Mouse (Mus musculus): ENCODE results near the gene Olfr525. TPM values are rescaled to one million over a fixed set of nuclear protein-coding genes. Genes with fewer than 3 reads are reported as not detected.

The Olfr525 gene
- polyA plus RNA-seq (2014; fragmentation: Nextera tagmentation; extraction: Ambion mirVana): not detected in 2 replicates

DNA sequence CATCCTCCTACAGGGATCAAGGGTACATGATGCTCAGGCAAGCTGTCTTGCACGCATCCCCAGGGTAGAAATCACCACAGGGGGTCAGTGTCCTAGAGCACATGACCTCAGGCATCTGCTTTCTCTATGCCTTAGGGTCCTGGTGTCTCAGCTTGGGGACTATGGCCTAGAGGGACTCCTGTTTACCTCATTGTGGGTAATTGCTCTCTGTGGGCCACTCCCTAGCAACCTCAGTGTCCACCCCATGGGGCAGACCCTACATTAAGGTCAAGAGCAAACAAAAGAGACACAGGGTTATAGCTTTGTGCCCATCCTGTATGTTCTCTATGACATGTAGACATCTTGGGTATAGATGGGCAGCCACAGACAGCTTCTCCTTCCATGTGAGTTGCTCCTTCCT, at the start of gene Olfr525:
TSS of gene Olfr525 (plus strand) at position 301 of the 400 bp plus-strand sequence.
- Histone ChIP-seq H3K27me3 (replicated peaks; ENCODE audit: control insufficient read depth, insufficient read depth, low read length) (no peaks in the 10 kb centered on the region), H3K4me2 (no peak within 1 kb of the TSS), H3K36me3 (ENCODE audit: control insufficient read depth, insufficient read depth, low read length) (no peaks in the 10 kb centered on the region), H3K4me3 (ENCODE audit: low read depth, low read length) (no peak within 1 kb of the TSS), H3K27ac (ENCODE audit: low read depth, low read length) (no peak within 1 kb of the TSS), H3K9me3 (ENCODE audit: control insufficient read depth, low read length) (no peaks in the 10 kb centered on the region), H3K9ac (ENCODE audit: low read depth, low read length) (no peak within 1 kb of the TSS), H3K4me1 (replicated peaks; ENCODE audit: control insufficient read depth, insufficient read depth, low read length) (no peaks in the 10 kb centered on the region)
- 56% methylated on average over 1 of the region's 1 CpGs for WGBS
- ATAC-seq (replicated peaks; ENCODE audit: low FRiP score) (no peak), DNase-seq (ENCODE audit: low spot score) (no peak)

DNA sequence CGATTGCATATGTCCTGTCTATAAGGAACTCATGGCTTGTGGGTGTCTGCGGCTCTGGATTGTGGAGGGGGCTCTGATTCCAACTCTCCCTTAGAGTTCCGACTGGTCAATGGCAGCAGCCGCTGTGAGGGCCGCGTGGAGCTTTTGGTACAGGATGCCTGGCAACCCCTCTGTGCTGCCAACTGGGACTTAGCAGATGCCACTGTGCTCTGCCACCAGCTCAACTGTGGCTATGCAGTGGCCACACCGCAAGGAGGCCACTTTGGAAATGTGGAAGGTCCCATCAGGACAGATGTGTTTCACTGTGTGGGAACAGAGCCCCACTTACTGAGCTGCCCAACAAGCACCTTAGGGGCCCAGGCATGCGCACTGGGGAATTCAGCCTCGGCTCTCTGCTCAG, 24.9 kb upstream of the Olfr525 start:
- ATAC-seq (replicated peaks; ENCODE audit: low FRiP score) (no peak; the same call in 1 of the 2 replicates), DNase-seq (ENCODE audit: low spot score) (no peak)
- H3K27ac ChIP-seq (ENCODE audit: low read depth, low read length): no peak overlapping the region
- WGBS: 84% methylated on average over 9 of the region's 9 CpGs
- no peaks in the 10 kb centered on the region; the same call in 1 of the 2 replicates for H3K9me3 ChIP-seq (ENCODE audit: control insufficient read depth, low read length)
- H3K36me3 ChIP-seq (ENCODE audit: control insufficient read depth, insufficient read depth, low read length): no peaks in the 10 kb centered on the region
- H3K4me1 ChIP-seq (replicated peaks; ENCODE audit: control insufficient read depth, insufficient read depth, low read length): no peaks in the 10 kb centered on the region
- H3K4me3 ChIP-seq (ENCODE audit: low read depth, low read length): no peak overlapping the region
- H3K4me2 ChIP-seq: no peak overlapping the region
- H3K27me3 ChIP-seq (replicated peaks; ENCODE audit: control insufficient read depth, insufficient read depth, low read length): no peaks in the 10 kb centered on the region
- H3K9ac ChIP-seq (ENCODE audit: low read depth, low read length): no peak overlapping the region

DNA sequence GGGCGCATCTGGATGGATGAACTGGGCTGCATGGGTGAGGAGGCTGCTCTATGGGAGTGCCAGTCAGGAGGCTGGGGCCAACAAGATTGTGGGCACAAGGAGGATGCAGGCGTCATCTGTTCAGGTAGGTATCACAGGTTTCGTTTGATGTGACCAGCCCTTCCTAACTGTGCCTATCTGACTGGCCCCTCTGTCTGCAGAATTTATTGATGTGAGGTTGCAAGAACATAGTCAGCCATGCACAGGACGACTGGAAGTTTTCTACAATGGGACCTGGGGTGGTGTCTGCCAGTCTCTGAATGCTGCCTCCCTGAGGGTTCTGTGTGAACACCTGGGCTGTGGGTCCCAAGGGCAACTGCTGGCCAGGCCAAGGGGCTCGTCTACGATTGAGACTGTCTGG, 23.8 kb upstream of the Olfr525 start:
- H3K9me3 ChIP-seq (ENCODE audit: control insufficient read depth, low read length): no peaks in the 10 kb centered on the region; the same call in 1 of the 2 replicates
- no peaks in the 10 kb centered on the region for H3K4me1 ChIP-seq (replicated peaks; ENCODE audit: control insufficient read depth, insufficient read depth, low read length)
- H3K9ac ChIP-seq (ENCODE audit: low read depth, low read length): no peak overlapping the region
- no peak overlapping the region for H3K4me2 ChIP-seq
- 69% methylated on average over 6 of the region's 6 CpGs for WGBS
- no peak overlapping the region for H3K27ac ChIP-seq (ENCODE audit: low read depth, low read length)
- no peaks in the 10 kb centered on the region for H3K27me3 ChIP-seq (replicated peaks; ENCODE audit: control insufficient read depth, insufficient read depth, low read length)
- ATAC-seq (replicated peaks; ENCODE audit: low FRiP score) (no peak), DNase-seq (ENCODE audit: low spot score) (no peak)
- H3K4me3 ChIP-seq (ENCODE audit: low read depth, low read length): no peak overlapping the region
- H3K36me3 ChIP-seq (ENCODE audit: control insufficient read depth, insufficient read depth, low read length): no peaks in the 10 kb centered on the region

DNA sequence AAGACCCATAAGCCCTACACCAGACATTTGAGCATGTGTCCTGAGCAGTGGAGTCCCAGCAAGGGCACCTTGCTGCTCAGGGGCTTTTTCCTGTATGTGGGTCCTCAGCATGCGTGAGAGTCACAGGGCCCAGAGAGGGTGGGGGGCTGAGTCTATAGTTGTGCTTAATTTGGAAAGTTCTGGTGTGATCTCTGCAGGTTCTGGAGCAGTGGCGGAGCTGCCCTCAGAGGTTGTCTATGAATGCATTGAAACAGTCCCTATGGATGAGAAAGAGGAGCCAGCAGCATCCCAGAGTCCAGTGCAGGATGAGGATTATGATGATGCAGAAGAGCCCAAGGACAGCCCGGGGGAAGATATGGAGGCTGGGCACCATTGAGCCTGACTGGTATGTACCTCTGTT, 21.2 kb upstream of the Olfr525 start:
- 85% methylated on average over 3 of the region's 3 CpGs for WGBS
- ATAC-seq (replicated peaks; ENCODE audit: low FRiP score) (no peak), DNase-seq (ENCODE audit: low spot score) (no peak)
- Histone ChIP-seq H3K4me1 (replicated peaks; ENCODE audit: control insufficient read depth, insufficient read depth, low read length) (no peaks in the 10 kb centered on the region), H3K4me2 (no peak overlapping the region), H3K4me3 (ENCODE audit: low read depth, low read length) (no peak overlapping the region), H3K27ac (ENCODE audit: low read depth, low read length) (no peak overlapping the region), H3K36me3 (ENCODE audit: control insufficient read depth, insufficient read depth, low read length) (no peaks in the 10 kb centered on the region), H3K9me3 (ENCODE audit: control insufficient read depth, low read length) (no peaks in the 10 kb centered on the region; the same call in 1 of the 2 replicates), H3K9ac (ENCODE audit: low read depth, low read length) (no peak overlapping the region), H3K27me3 (replicated peaks; ENCODE audit: control insufficient read depth, insufficient read depth, low read length) (no peaks in the 10 kb centered on the region)

DNA sequence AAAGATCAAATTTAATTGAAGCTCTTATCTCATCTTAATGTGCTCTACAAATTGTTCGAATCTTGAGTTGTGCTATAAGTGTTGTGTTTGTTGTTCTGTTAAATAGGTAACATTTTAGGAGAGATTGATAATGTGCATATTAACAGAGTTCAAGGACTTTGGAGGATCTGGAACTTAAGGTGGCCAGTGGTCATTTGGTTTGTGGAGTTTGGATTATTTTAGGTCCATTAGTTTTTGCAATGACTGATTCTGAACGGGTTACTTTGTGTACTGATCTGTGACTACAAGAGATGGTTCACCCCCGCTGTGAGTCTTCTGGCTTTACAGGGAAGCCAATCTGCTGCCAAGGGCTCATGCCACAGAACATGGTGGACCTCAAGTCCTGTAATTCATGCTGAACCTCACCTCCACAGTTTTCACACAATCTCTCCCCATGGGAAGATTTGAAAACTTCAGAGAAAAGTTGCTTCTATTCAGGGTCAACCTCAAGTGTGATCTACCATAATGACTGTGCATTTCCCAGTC, 735 bp upstream of the Olfr525 start:
- no peak for ATAC-seq (replicated peaks; ENCODE audit: low FRiP score)
- no peak overlapping the region for H3K27ac ChIP-seq (ENCODE audit: low read depth, low read length)
- no peaks in the 10 kb centered on the region for H3K4me1 ChIP-seq (replicated peaks; ENCODE audit: control insufficient read depth, insufficient read depth, low read length)
- H3K9ac ChIP-seq (ENCODE audit: low read depth, low read length): no peak overlapping the region
- no peaks in the 10 kb centered on the region for H3K9me3 ChIP-seq (ENCODE audit: control insufficient read depth, low read length)
- H3K27me3 ChIP-seq (replicated peaks; ENCODE audit: control insufficient read depth, insufficient read depth, low read length): no peaks in the 10 kb centered on the region
- DNase-seq (ENCODE audit: low spot score): no peak
- 78% methylated on average over 3 of the region's 3 CpGs for WGBS
- H3K4me3 ChIP-seq (ENCODE audit: low read depth, low read length): no peak overlapping the region
- H3K36me3 ChIP-seq (ENCODE audit: control insufficient read depth, insufficient read depth, low read length): no peaks in the 10 kb centered on the region
- no peak overlapping the region for H3K4me2 ChIP-seq

DNA sequence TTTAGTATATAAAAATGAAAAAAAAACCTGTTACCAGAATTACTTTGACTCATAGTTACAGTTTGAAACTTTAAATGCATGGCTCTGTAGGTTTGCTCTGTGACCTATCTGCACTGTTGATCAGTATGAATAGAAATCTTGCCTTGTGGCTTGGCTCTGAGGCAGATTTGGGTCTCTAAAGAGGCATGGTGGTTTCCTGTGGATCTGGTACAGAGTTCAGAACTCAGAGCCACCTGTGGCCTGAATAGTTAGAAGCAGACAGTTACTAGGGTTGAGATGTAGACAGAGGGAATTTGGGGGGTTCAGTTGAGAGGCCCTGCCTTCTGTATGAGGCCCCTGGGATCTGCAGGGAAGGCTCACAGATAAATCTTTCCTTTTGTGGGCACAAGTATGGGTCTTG, 477 bp downstream of the Olfr525 start:
- ATAC-seq (replicated peaks; ENCODE audit: low FRiP score) (no peak), DNase-seq (ENCODE audit: low spot score) (no peak)
- no peaks in the 10 kb centered on the region for H3K36me3 ChIP-seq (ENCODE audit: control insufficient read depth, insufficient read depth, low read length)

DNA sequence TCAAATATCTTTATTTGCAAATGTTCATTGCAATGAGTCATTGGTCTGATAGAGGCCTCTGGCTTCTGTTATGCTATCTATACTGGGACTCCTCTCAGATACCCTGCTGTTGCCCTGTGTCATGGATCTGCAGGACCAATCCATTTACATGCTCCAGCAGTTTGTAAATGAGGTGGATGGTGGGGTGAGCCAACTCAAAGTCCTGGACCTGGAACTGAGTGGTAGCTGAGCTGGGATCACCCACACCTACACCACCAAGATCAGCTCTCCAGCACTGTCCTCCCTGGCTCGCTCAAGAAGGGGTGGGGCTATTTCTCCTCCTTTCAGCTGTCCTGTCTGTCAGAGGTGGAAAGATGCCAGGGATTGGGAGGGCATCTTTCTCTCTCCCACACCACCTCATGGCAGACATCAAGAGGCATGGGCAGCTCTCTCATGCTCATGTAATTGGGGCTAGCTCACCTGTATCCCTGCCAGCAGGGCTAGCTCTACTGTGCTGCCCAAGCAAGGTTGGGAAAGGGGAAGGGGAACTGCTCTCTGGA, 9.2 kb downstream of the Olfr525 start:
- WGBS: 24% methylated on average over 1 of the region's 1 CpGs
- no peak for ATAC-seq (replicated peaks; ENCODE audit: low FRiP score)

More for the DNA sequence above, 477 bp downstream of the Olfr525 start:
- Histone ChIP-seq H3K4me3 (ENCODE audit: low read depth, low read length) (no peak overlapping the region), H3K4me2 (no peak overlapping the region), H3K9ac (ENCODE audit: low read depth, low read length) (no peak overlapping the region), H3K27me3 (replicated peaks; ENCODE audit: control insufficient read depth, insufficient read depth, low read length) (no peaks in the 10 kb centered on the region), H3K4me1 (replicated peaks; ENCODE audit: control insufficient read depth, insufficient read depth, low read length) (no peaks in the 10 kb centered on the region), H3K27ac (ENCODE audit: low read depth, low read length) (no peak overlapping the region), H3K9me3 (ENCODE audit: control insufficient read depth, low read length) (no peaks in the 10 kb centered on the region)

DNA sequence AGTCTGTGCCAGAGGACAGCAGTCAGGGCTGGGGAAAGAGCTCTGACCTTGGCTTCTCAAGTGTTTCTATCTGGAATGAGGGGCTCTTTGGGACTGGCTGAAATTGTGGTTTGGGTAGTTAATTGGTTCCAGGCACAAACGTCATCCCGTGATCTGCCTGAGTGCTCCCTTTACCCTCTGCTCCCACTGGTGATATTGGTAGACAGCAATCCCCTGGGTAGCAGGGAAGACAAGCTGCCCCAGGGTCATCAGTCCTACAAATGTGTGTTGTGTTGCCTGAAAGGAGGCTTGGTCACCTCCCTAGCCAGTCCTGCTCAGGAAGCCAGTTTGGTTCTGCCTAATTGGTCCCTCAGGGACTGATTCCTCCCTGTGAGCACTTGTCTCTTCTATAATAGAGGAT, 13.1 kb downstream of the Olfr525 start, which contains the start of gene Olfr527:
TSS of gene Olfr527 (plus strand) at position 301 of the 400 bp plus-strand sequence.
- Histone ChIP-seq H3K27ac (ENCODE audit: low read depth, low read length) (no peak within 1 kb of the TSS), H3K4me3 (ENCODE audit: low read depth, low read length) (no peak within 1 kb of the TSS), H3K9ac (ENCODE audit: low read depth, low read length) (no peak within 1 kb of the TSS), H3K27me3 (replicated peaks; ENCODE audit: control insufficient read depth, insufficient read depth, low read length) (no peaks in the 10 kb centered on the region), H3K9me3 (ENCODE audit: control insufficient read depth, low read length) (no peaks in the 10 kb centered on the region), H3K36me3 (ENCODE audit: control insufficient read depth, insufficient read depth, low read length) (no peaks in the 10 kb centered on the region), H3K4me2 (no peak within 1 kb of the TSS), H3K4me1 (replicated peaks; ENCODE audit: control insufficient read depth, insufficient read depth, low read length) (no peaks in the 10 kb centered on the region)
- ATAC-seq (replicated peaks; ENCODE audit: low FRiP score) (no peak), DNase-seq (ENCODE audit: low spot score) (no peak)
- 89% methylated on average over 2 of the region's 2 CpGs for WGBS

More for the DNA sequence above, 9.2 kb downstream of the Olfr525 start:
- H3K4me2 ChIP-seq: no peak overlapping the region
- H3K27me3 ChIP-seq (replicated peaks; ENCODE audit: control insufficient read depth, insufficient read depth, low read length): no peaks in the 10 kb centered on the region
- H3K27ac ChIP-seq (ENCODE audit: low read depth, low read length): no peak overlapping the region
- no peaks in the 10 kb centered on the region for H3K4me1 ChIP-seq (replicated peaks; ENCODE audit: control insufficient read depth, insufficient read depth, low read length)
- no peak for DNase-seq (ENCODE audit: low spot score)
- no peak overlapping the region for H3K4me3 ChIP-seq (ENCODE audit: low read depth, low read length)
- no peak overlapping the region for H3K9ac ChIP-seq (ENCODE audit: low read depth, low read length)
- no peaks in the 10 kb centered on the region for H3K9me3 ChIP-seq (ENCODE audit: control insufficient read depth, low read length)
- no peaks in the 10 kb centered on the region for H3K36me3 ChIP-seq (ENCODE audit: control insufficient read depth, insufficient read depth, low read length)

DNA sequence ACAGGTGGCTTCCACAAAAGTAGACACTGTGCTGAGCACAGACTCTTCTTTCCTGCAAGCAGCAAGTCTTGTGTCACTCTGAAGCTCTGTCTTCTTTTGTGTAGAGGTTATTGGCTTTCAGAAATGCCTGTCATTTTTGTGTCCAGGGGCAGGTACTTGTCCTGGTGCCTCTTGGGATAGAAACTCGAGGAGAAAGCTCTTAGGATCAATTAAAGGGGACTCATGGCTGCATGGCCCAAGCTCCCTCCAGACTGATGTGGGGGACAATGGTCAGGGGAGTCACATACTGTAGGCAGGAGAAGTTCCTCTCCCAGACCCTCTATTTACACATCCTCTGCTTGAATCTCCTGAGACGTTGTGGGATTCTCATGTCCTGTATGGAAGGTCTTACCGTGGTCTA, 40.9 kb downstream of the Olfr525 start, which contains the start of gene Olfr60:
TSS of gene Olfr60 (minus strand) at position 101 of the 400 bp plus-strand sequence.
- no peak within 1 kb of the TSS for H3K9ac ChIP-seq (ENCODE audit: low read depth, low read length)
- H3K27me3 ChIP-seq (replicated peaks; ENCODE audit: control insufficient read depth, insufficient read depth, low read length): no peaks in the 10 kb centered on the region
- DNase-seq (ENCODE audit: low spot score) (no peak), ATAC-seq (replicated peaks; ENCODE audit: low FRiP score) (no peak)
- no peaks in the 10 kb centered on the region for H3K9me3 ChIP-seq (ENCODE audit: control insufficient read depth, low read length)
- no peak within 1 kb of the TSS for H3K4me3 ChIP-seq (ENCODE audit: low read depth, low read length)
- no peak within 1 kb of the TSS for H3K4me2 ChIP-seq
- 56% methylated on average over 3 of the region's 3 CpGs for WGBS
- no peak within 1 kb of the TSS for H3K27ac ChIP-seq (ENCODE audit: low read depth, low read length)
- no peaks in the 10 kb centered on the region for H3K36me3 ChIP-seq (ENCODE audit: control insufficient read depth, insufficient read depth, low read length)
- no peaks in the 10 kb centered on the region for H3K4me1 ChIP-seq (replicated peaks; ENCODE audit: control insufficient read depth, insufficient read depth, low read length)
